Mouse (Mus musculus): ENCODE results near the gene Pik3r5. TPM values are rescaled to one million over a fixed set of nuclear protein-coding genes. Genes with fewer than 3 reads are reported as not detected.

Gene Pik3r5
- total RNA-seq, 2 experiments from 2014 or later, result 2.7 to 2.8 TPM

GRCm38 (mm10) chr11:68446547-68446946, 14.6 kb downstream of the Pik3r5 start:
- DNase-seq (ENCODE audit: low spot score in 2 of 2), result no peak

- DNase-seq (ENCODE audit: low spot score in 2 of 2), result no peak
These were observed 15.3 kb downstream of the Pik3r5 start for GRCm38 (mm10) chr11:68447242-68447641.

DNA sequence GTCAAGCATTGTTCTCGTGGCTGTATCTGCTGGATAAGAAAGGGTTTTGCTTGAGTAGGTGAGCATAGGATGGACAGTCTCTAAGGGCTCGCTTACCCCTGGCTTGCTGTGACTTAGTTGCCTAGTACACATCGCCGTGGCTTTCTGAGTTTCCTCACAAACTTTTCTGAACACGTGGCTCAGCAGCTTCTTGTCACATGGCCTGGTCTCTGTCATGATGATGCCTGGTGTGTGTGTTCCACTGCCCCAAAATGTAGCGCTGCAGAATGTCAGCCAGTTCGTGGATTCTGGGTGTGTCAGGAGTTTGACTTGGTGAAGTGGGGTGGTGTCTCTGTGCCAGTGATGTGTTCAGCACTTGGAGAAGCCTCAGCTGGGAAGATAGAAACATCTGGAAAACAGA, 16.4 kb downstream of the Pik3r5 start:
- no peak for DNase-seq (ENCODE audit: low spot score in 2 of 2)

- DNase-seq (ENCODE audit: low spot score in 2 of 2), result no peak
These were observed 19.4 kb downstream of the Pik3r5 start for GRCm38 (mm10) chr11:68451282-68451735.

DNA sequence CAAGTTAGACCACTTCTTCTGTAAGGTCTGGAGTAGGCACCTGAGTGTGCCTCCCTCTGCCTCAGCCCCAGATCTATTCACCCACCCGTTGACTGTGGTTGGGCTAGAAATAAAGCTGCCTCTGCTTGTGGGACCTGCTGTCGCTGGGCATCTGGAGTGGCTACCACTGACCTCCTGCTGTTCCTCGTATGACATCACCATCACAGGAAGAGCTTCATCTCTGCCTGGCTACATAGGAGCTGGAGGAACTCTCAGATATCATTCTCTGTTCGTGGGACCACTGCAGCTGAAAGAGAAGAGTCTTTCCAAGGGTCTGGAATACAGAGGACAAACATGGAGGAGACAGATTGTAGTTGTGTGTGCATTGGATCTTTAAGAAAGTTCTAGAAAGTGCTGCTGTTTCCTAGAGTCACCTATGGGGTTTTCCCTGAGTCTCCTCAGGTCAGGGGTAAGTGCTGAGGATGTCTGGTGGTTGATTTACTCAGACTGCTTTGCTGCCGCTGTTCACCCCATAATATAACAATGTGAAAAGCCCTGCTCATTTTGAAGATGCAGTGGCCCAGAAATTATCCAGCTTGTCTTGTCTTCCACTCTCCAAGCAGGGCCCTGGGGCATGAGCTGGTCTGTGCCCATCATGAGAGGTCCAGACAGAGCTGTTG, 20.0 kb downstream of the Pik3r5 start:
- DNase-seq (ENCODE audit: low spot score in 2 of 2), result no peak

DNA sequence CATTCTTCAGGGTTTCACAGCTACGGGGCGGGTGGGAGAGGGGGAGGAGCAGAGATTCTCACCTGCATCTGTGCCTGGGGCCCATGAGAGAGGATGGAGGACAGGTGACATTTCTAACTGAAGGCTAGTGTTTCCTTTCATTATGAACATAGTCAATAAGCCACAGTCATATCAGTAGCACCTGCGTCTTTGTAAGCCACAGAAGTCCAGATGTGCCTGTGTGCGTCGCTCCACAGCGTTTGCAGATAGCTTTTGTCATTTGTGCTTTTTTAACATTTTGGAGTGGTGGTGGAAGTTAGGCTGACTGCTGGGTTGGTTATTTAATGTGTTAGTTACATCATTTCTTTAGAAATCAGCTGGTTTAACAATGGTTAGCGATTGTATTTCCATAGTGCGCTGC, 20.8 kb downstream of the Pik3r5 start:
- DNase-seq (ENCODE audit: low spot score in 2 of 2), result no peak

- DNase-seq (ENCODE audit: low spot score in 2 of 2), result no peak
These were observed 21.4 kb downstream of the Pik3r5 start for GRCm38 (mm10) chr11:68453301-68453700.

DNA sequence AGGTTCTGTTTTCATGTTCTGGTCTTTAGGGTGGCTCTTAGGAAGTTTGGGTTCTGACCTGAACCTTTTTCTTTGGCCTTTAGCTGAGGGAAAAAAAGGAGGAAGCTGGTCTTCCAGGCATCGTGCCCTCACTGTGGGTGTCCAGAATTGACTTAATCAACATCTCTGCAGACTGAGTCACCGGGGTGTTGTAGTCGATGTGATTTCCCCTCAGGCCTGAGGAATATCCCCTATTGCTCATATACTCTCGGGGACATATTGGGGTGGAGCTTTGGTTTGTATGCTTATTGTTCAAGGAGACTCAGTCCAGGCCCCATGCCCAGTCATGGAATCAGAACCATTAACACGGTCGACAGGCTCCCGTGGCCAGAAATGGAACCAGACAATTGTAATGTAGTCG, 26.2 kb downstream of the Pik3r5 start:
- DNase-seq (ENCODE audit: low spot score in 2 of 2), result no peak

GRCm38 (mm10) chr11:68459021-68459420, 27.1 kb downstream of the Pik3r5 start:
- no peak for DNase-seq (ENCODE audit: low spot score in 2 of 2)

DNA sequence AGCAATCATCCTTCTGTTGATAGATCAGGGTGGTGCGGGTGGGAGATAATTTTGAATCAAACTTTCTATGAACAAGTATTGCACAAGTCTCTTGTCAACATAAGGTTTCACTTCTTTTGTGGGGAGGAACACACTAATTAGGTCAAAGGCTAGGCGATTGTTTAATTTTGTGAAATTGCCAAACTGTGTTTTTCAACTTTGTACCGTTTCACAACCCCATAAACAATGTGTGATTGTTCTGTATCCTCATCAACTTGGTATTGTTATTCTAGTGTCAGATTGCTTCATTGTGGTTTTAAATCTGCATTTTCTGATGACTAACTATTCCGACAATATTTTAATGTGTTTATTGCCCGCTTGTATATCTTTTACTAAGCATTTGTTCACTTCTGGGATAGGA, 27.6 kb downstream of the Pik3r5 start:
- no peak for DNase-seq (ENCODE audit: low spot score in 2 of 2)

- no peak for DNase-seq (ENCODE audit: low spot score in 2 of 2)
These were observed 30.8 kb downstream of the Pik3r5 start for GRCm38 (mm10) chr11:68462716-68463115.

- DNase-seq (ENCODE audit: low spot score in 2 of 2), result no peak
These were observed 32.3 kb downstream of the Pik3r5 start for GRCm38 (mm10) chr11:68464260-68464659.

DNA sequence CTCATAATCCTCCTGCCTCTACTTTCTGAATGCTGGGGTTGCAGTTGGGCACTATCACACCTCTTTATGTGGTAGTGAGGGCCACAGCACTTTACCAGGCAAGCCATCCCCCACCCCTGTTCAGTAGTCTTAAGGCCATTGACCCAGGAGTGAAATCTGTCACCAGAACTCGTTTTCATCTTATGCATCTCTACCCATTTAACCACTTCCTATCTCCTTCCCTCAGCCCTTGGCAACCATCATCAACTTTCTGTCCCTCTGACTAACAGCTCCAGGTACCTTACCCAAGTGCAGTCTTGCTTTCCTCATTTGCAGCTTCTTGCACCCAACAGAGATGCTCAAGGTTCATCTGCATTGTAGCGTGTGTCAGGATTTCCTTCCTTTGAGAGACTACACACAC, 33.2 kb downstream of the Pik3r5 start:
- no peak for DNase-seq (ENCODE audit: low spot score in 2 of 2)

DNA sequence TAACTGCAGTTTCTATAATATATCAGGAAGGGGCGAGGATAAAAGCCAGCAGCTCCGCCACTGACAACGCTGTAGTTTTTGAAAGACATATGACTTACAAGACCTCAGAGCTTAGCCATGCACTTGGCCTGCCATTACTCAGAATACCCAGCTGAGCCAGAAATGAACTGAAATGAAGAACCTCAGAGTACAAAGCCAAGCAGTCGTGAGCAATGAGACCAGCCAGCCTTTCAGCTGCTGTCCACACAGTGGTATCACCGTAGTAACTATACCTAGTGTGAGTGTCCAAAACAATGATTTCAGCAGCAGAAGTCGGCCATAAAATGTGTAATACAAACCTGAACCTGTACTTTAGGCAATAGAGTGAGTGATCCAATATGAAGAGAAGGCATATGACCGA, 35.5 kb downstream of the Pik3r5 start:
- no peak for DNase-seq (ENCODE audit: low spot score in 2 of 2)

GRCm38 (mm10) chr11:68467962-68468612, 36.2 kb downstream of the Pik3r5 start:
- no peak for DNase-seq (ENCODE audit: low spot score in 2 of 2)

- no peak for DNase-seq (ENCODE audit: low spot score in 2 of 2)
These were observed 37.0 kb downstream of the Pik3r5 start for GRCm38 (mm10) chr11:68468886-68469285.

GRCm38 (mm10) chr11:68472162-68472849, 40.4 kb downstream of the Pik3r5 start:
- no peak for DNase-seq (ENCODE audit: low spot score in 2 of 2)

DNA sequence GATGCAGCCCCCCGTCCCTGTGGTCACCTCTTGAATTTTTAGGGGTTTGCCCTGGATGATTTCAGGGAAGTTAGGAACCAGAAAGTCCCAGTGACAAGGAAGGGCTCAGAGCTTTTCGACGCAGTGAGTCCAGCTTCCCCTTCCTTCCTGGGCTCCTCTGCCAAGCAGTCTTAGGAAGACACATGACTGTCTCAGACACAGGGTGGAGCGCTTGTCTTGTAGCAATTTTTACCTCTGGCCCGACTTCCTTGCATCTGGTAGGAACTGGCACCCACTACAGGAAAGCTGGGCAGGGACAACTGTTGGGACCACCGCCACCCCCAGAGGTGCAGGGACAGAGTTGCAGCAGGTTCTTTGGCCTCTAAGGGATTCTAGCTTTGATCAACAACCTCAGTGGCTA, 42.7 kb downstream of the Pik3r5 start:
- DNase-seq (ENCODE audit: low spot score in 2 of 2), result no peak

DNA sequence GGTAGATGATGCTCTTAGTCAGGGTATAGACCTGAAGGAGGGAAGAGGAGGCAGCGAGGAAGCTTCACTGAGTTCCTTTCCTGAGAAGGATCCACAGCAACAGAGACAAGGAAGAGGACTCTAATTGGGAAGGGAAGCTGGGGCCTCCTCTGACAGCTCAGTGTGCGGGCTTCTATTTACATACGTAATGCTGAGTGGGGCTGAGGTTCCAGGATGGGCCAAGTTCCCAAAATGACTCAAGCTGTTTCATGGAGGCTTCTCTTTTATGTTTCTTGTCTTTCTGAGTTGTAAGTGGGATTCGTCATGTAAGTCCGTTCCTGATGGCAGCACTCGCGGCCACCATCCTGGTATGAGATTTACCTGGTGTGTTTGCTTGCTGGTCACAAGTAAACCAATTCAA, 43.8 kb downstream of the Pik3r5 start:
- DNase-seq (ENCODE audit: low spot score in 2 of 2), result no peak

DNA sequence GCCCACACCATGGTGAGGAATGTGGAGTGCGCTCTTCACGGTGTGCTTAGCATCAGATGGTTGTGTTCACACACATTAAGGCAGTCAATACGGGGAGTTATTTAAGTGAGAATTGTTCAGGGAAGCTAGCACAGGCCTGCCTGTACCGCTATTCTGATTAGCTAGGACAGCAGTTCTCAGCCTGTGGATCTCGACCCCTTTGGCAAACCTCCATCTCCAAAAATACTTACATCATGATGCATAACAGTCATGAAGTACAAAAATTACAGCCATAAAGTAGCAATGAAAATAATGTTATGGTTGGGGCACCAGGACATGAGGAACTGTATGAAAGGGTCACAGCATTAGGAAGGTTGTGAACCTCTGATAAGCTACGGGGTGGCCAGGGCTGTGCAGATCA, 45.7 kb downstream of the Pik3r5 start:
- no peak for DNase-seq (ENCODE audit: low spot score in 2 of 2)

DNA sequence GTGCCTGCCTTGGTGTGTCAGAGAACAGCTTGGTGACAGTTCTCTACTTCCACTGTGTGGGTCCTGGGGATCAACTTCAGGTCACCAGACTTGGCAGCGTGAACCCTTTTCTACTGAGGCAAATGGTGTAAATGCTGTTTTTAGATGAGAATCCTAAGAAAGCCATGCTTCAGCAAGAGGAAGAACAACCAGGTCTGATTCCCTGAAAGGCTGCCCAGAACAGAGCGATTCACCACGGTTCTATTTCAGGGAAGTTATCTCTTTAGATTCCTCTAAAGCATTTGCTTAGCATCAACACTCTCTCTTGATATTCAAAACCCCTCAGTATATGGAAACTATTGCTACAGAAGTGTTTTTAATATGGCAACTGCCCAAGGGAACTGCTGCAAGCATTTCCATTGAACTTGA, 46.7 kb downstream of the Pik3r5 start:
- peak in 1 of 2 experiments; percentile 30 for DNase-seq (ENCODE audit: low spot score in 2 of 2)

DNA sequence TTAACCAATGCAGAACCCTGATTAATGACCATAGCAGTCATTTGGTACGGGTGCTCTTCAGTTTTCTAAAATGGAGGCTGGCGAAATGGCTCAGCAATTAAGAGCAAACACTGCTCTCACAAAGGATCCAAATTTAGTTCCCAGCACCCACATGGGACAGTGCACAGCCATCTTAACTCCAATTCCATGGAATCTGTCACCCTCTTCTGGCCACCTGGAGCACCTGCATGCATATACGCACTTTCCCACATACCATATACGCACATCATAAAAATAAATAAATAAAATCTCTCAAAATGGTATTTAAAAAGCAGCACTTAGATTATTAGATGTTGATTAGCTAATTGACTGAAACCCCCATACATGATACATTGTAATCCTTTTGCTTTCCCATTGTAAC, 48.7 kb downstream of the Pik3r5 start:
- DNase-seq (ENCODE audit: low spot score in 2 of 2), result no peak
